Mouse (Mus musculus) brown adipose tissue, adult 24 weeks (tissue): ENCODE data around the gene Ino80d. TPM values are rescaled to one million over a fixed set of nuclear protein-coding genes. Genes with fewer than 3 reads are reported as not detected.
"Not testable (repeated sequence)": the region's sequence is repeated elsewhere in the genome, so short reads cannot be mapped to it uniquely, and the experiment has no call there.

Experiments
- H3K27ac ChIP-seq: fragments of 200-500 bp; replicated peaks from 2 replicates; pipeline ENCODE4 v1.5.1; 2012; ENCODE audit warnings: low read depth, mild to moderate bottlenecking, low read length
- H3K4me1 ChIP-seq: fragments of 200-500 bp; 2 replicates; pipeline ENCODE4 v1.6.1; 2012; ENCODE audit warnings: low read length, mixed read lengths; ENCODE audit not compliant: control insufficient read depth, insufficient read depth, insufficient read length
- H3K4me3 ChIP-seq: fragments of 200-500 bp; 2 replicates; pipeline ENCODE4 v1.5.1; 2012; ENCODE audit warnings: low read depth, mild to moderate bottlenecking, low read length, moderate library complexity; ENCODE audit not compliant: insufficient read depth
- polyA plus RNA-seq: library from polyadenylated mRNA; stranded (reverse); fragments of >200 nt; gene quantifications from 2 replicates; pipeline ENCODE4 v1.2.4, GENCODE M21; 2012; ENCODE audit not compliant: missing spikeins, insufficient read depth, insufficient read length

Gene Ino80d
- polyA plus RNA-seq: 3.7 and 5.2 TPM in 2 replicates

DNA sequence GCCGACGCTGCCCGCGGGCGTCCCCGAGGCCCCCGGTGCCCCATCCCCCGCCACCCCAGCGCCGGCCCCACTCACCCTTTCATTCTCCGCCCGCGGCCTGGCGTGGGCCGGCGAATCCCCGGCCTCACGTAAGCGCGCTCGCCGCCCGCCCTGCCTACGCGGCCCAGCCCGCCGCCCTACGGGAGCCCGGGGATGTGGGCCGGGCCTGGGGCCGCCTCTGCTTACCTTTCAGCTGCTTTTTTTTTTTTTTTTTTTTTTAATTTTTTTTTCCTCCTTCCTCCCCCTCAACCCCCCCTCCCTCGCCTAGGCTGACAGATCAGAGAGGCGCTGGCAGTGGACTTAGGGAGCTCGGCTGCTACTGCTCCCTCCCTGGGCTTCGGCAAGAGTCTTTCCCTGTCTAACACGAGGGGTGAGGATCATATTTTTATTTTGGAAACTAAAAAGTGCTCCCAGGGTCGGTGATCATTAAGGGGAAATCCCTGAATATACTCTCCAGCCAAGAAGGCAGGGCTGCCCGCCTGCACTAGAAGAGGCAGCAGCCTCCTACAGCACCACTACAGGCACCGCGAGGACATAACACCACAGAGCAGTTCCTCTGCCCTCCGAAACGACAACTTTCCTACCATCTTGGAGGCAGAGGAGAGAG lies at the start of gene Ino80d:
Gene Ino80d (minus strand): TSS at position 532 of the 646 bp plus-strand sequence.
- peak within 1 kb of the TSS; percentile 92 for H3K27ac ChIP-seq
- peaks cover 14% of the 10 kb centered on the region for H3K4me1 ChIP-seq
- peak within 1 kb of the TSS; percentile 81 for H3K4me3 ChIP-seq

DNA sequence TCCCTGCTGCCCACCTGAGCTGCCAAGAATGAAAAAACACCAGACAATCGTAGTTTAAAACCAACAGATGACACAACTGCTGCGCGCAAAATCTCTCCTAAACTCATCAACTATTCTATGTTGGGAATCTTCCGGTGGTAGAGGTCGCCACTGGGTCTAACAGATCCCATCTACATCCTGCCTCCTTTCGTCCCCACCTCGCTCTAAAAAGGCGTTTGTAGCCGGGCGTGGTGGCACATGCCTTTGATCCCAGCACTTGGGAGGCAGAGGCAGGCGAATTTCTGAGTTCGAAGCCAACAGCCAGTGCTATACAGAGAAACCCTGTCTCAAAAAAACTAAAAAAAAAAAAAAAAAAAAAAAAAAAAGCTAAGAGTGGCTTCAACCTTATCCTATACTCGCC lies 25.8 kb upstream of the Ino80d start:
- no peak overlapping the region for H3K4me3 ChIP-seq

GRCm38 (mm10) chr1:63138586-63138985 lies 24.1 kb upstream of the Ino80d start:
- not testable (repeated sequence) for H3K4me3 ChIP-seq, H3K4me1 ChIP-seq, H3K27ac ChIP-seq

More for the DNA sequence above, 25.8 kb upstream of the Ino80d start:
- H3K27ac ChIP-seq: no peak overlapping the region
- no peaks in the 10 kb centered on the region for H3K4me1 ChIP-seq

- Histone ChIP-seq H3K4me1 (no peaks in the 10 kb centered on the region), H3K4me3 (no peak overlapping the region), H3K27ac (no peak overlapping the region)
Observed at GRCm38 (mm10) chr1:63137971-63138370, 23.5 kb upstream of the Ino80d start.

GRCm38 (mm10) chr1:63134530-63134929 lies 20.1 kb upstream of the Ino80d start:
- Histone ChIP-seq H3K4me3 (no peak overlapping the region), H3K4me1 (no peaks in the 10 kb centered on the region), H3K27ac (no peak overlapping the region)

DNA sequence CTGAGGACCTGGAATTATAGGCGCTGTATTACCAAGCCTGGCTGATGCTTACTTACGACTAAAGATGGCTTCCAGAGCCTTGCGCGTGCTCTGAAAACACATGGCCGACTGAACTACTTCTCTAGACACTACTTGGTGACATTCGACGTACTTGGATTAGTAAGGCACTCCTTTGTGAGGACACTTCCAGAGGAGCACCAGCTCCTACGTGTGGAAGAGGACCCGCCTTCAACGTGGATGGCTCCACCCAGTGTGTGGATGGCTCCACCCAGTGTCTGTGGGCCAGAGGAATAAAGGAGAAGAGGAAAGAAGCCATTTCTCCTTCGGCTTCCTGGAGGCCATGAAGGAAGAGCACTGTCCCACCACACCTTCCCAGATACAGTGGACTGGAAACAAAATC lies 17.3 kb upstream of the Ino80d start:
- Histone ChIP-seq H3K4me1 (peaks cover 3% of the 10 kb centered on the region; the same call in 1 of the 2 replicates), H3K4me3 (no peak overlapping the region), H3K27ac (no peak overlapping the region)

- Histone ChIP-seq H3K27ac (no peak overlapping the region), H3K4me1 (peaks cover 3% of the 10 kb centered on the region; the same call in 1 of the 2 replicates), H3K4me3 (no peak overlapping the region)
Observed at GRCm38 (mm10) chr1:63130883-63131282, 16.4 kb upstream of the Ino80d start.

- Histone ChIP-seq H3K4me1 (peaks cover 3% of the 10 kb centered on the region; the same call in 1 of the 2 replicates), H3K4me3 (peak overlapping the region; percentile 22), H3K27ac (no peak overlapping the region)
Observed at GRCm38 (mm10) chr1:63129857-63130690, 15.6 kb upstream of the Ino80d start.

DNA sequence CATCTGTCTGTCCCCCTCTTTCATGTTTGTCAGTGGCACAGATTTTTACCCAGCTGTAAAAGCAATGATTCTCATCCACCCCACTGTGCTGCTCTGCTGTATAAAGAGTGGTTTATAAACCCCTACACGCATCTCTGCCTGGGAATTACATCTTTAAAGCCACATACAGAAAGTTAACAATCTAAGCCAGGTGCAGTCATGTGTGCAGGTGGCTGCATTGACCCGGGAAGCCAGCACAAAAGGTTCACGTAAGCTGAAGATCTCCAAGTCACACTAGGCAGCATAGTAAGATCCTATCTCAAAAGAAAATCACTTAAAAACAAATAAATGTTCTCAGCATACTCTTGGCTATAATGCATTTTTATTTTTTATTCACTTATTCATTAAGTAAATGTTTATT lies 14.8 kb upstream of the Ino80d start:
- H3K4me1 ChIP-seq: peaks cover 3% of the 10 kb centered on the region; the same call in 1 of the 2 replicates
- H3K4me3 ChIP-seq: no peak overlapping the region
- no peak overlapping the region for H3K27ac ChIP-seq

DNA sequence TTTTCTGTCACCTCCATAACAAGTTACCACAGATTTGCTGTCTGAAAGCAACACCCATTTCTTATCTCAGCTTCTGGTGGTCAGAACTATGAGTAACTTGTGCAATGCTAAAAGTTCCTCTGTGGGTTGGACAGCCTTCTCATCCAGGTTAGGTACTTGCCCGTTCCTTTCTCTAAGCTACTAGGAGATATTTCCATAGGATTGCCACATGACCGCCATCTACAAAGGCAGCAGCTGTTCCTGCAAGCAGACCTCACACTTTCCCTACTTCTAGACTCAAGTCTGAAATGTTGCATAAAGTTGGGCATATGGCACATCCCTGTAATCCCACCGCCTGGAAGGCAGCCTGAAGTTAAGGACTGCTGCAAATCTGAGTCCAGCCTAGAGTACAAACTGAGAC lies 11.7 kb upstream of the Ino80d start:
- Histone ChIP-seq H3K4me1 (peaks cover 3% of the 10 kb centered on the region; the same call in 1 of the 2 replicates), H3K27ac (no peak overlapping the region), H3K4me3 (no peak overlapping the region)

- H3K4me3 ChIP-seq: no peak overlapping the region
- no peaks in the 10 kb centered on the region for H3K4me1 ChIP-seq
- no peak overlapping the region for H3K27ac ChIP-seq
Observed at GRCm38 (mm10) chr1:63123823-63124450, 9.5 kb upstream of the Ino80d start.

- no peaks in the 10 kb centered on the region for H3K4me1 ChIP-seq
- no peak overlapping the region for H3K27ac ChIP-seq
- no peak overlapping the region for H3K4me3 ChIP-seq
Observed at GRCm38 (mm10) chr1:63122005-63122404, 7.5 kb upstream of the Ino80d start.

DNA sequence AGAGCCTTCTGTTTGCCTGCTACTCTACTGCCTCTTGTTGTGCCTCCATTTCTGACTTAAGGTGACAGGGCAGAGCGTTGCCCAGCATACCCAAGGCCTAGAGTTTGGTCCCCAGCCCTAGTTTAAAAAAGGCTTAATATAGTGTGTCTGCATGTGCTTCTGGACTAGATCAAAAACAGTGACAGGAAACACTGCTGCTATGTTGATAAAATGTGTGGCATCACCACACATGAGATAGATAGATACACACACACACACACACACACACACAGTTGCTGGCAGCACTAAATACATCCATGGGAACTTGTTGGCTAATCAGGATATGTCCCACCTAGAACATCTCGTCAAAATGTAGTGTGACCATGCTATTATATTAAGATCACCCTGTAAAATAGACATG lies 5.9 kb upstream of the Ino80d start:
- Histone ChIP-seq H3K4me1 (peaks cover 9% of the 10 kb centered on the region; the same call in 1 of the 2 replicates), H3K4me3 (no peak overlapping the region), H3K27ac (no peak overlapping the region)

DNA sequence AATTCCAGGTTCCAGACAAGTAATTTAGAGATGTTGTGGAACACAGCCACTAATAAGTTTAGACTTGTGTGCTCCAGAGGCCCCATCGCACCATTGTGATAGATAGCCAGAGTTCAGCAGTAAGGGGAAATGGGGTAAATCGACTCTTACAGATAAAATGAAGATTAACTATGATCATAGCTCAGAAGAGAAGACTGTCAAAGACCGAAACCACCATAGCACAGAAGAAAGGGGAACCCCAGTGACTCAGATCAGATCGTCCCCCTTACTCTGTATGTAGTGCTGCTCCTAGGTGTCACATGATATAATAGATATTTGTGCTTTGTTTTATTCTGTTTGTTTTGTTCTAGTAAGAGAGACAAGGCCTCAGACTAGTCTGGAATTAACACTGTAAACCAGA lies 5.2 kb upstream of the Ino80d start:
- no peak overlapping the region for H3K27ac ChIP-seq
- H3K4me1 ChIP-seq: peaks cover 9% of the 10 kb centered on the region; the same call in 1 of the 2 replicates
- H3K4me3 ChIP-seq: no peak overlapping the region

GRCm38 (mm10) chr1:63115540-63115939 lies 1.1 kb upstream of the Ino80d start:
- H3K27ac ChIP-seq: no peak overlapping the region
- peaks cover 13% of the 10 kb centered on the region for H3K4me1 ChIP-seq
- peak overlapping the region; percentile 43 for H3K4me3 ChIP-seq
